32 mouse cellular contexts compared by ENCODE assay signal in the genomic region with DNA sequence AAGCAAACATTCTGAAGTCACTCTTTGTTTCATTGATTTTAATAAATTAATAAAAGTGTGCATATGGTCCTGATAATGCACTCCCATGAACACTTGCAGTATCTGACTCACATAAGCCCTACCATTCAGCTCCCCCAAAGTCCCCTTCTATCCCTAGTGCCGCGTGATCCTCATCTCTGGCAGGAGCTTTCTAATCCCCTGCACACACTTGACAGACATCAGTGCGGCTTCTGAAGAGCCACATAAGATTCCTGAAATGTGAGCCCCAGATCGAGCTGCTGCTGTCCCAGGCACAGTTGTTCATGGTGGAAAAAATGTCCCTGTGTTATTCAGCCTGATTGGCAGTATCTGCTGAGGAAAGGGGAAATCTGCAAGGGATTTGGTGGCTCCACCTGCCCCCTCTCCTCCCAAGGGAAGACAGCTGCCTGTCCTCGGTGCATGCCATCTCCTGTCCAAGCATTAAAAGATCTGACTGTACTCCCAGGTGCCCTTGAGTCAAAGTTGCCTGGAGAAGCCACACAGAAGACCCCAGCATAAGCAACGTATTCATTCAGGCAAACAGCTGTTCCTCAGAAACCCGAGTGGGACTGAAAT. TPM values are rescaled to one million over a fixed set of nuclear protein-coding genes. Genes with fewer than 3 reads are reported as not detected.
DNase-seq lines count a peak whose midpoint lies in the region; ATAC-seq lines count a peak whose summit lies in the region.
"Had no signal": no experiment of that assay in that cellular context is flagged by ENCODE, and none has a peak within 500 bp of the region (broad histone marks: within the 10 kb centered on the region; RNA-seq: fewer than 3 reads in every experiment).

No protein-coding gene starts in this region.

- WGBS in embryonic facial prominence, embryonic 14.5 days = 54% methylated on average over 7 of the region's 7 CpGs
- WGBS in embryonic facial prominence, embryonic 10.5 days = 78% methylated on average over 7 of the region's 7 CpGs
- 59% methylated on average over 7 of the region's 7 CpGs for WGBS in embryonic facial prominence, embryonic 15.5 days

- peak; percentile 79 for DNase-seq in embryonic facial prominence, embryonic 14.5 days (ENCODE audit: low spot score)
- DNase-seq in embryonic facial prominence, embryonic 10.5 days (ENCODE audit: low spot score) = no peak
- peak; percentile 18 for DNase-seq in gastrocnemius, postnatal 25 days
- DNase-seq in skeletal muscle tissue, adult 2 months (ENCODE audit: low read depth, low spot score) = peak; percentile 13
- no peak for DNase-seq in adrenal gland, adult 2 months
- no peak for DNase-seq in lung, postnatal 4 days
- DNase-seq: adrenal gland, postnatal 10 days; cerebellum, adult 11 months; cerebellum, adult 9-10 months; embryo, embryonic 11 days; forebrain, postnatal 0 days; kidney, adult 18-20 months; kidney, postnatal 36 days; layer of hippocampus, postnatal 36 days; liver; lung, embryonic 14.5 days; lung, postnatal 14 days had no signal

- H3K4me1 ChIP-seq in embryonic facial prominence, embryonic 14.5 days (ENCODE audit: control insufficient read depth, insufficient read depth, low read length) = no peaks in the 10 kb centered on the region
- H3K4me1 ChIP-seq in embryonic facial prominence, embryonic 10.5 days = no peaks in the 10 kb centered on the region
- no peaks in the 10 kb centered on the region for H3K4me1 ChIP-seq in embryonic facial prominence, embryonic 15.5 days
- H3K4me1 ChIP-seq: embryonic facial prominence, embryonic 13.5 days; forebrain, embryonic 12.5 days; heart, embryonic 15.5 days; liver, embryonic 15.5 days; neural tube, embryonic 13.5 days; stomach, embryonic 15.5 days had no signal

- peak; percentile 78 for ATAC-seq in embryonic facial prominence, embryonic 14.5 days (ENCODE audit: low read depth)
- ATAC-seq in embryonic facial prominence, embryonic 15.5 days (ENCODE audit: insufficient number of reproducible peaks, low FRiP score, low TSS enrichment, low read depth) = peak; percentile 67
- ATAC-seq: forebrain, postnatal 0 days; hindbrain, embryonic 16.5 days had no signal

- H3K27me3 ChIP-seq in embryonic facial prominence, embryonic 14.5 days (replicated peaks; ENCODE audit: control insufficient read depth, insufficient read depth, low read length) = no peaks in the 10 kb centered on the region
- H3K27me3 ChIP-seq in embryonic facial prominence, embryonic 10.5 days (replicated peaks; ENCODE audit: low read depth, poor library complexity, severe bottlenecking) = no peaks in the 10 kb centered on the region
- no peaks in the 10 kb centered on the region for H3K27me3 ChIP-seq in embryonic facial prominence, embryonic 15.5 days
- H3K27me3 ChIP-seq: embryonic facial prominence, embryonic 13.5 days; forebrain, embryonic 12.5 days; heart, embryonic 15.5 days; liver, embryonic 15.5 days; neural tube, embryonic 13.5 days; stomach, embryonic 15.5 days had no signal

- no peaks in the 10 kb centered on the region for H3K9me3 ChIP-seq in embryonic facial prominence, embryonic 14.5 days (ENCODE audit: control insufficient read depth, low read length)
- no peaks in the 10 kb centered on the region for H3K9me3 ChIP-seq in embryonic facial prominence, embryonic 10.5 days
- H3K9me3 ChIP-seq in embryonic facial prominence, embryonic 15.5 days (replicated peaks) = no peaks in the 10 kb centered on the region
- H3K9me3 ChIP-seq: forebrain, embryonic 12.5 days; G1E; heart, embryonic 15.5 days; liver, embryonic 15.5 days; neural tube, embryonic 13.5 days; stomach, embryonic 15.5 days had no signal

- H3K4me2 ChIP-seq in embryonic facial prominence, embryonic 14.5 days (ENCODE audit: low read depth, low read length) = no peak overlapping the region
- no peak overlapping the region for H3K4me2 ChIP-seq in embryonic facial prominence, embryonic 15.5 days (replicated peaks)
- H3K4me2 ChIP-seq: embryonic facial prominence, embryonic 13.5 days; forebrain, embryonic 12.5 days; heart, embryonic 15.5 days; liver, embryonic 15.5 days; lung, embryonic 14.5 days; midbrain, embryonic 11.5 days; neural tube, embryonic 13.5 days; stomach, embryonic 15.5 days had no signal

- no peak overlapping the region for H3K27ac ChIP-seq in embryonic facial prominence, embryonic 14.5 days (replicated peaks; ENCODE audit: low read depth, low read length)
- H3K27ac ChIP-seq in embryonic facial prominence, embryonic 10.5 days (replicated peaks) = no peak overlapping the region
- no peak overlapping the region for H3K27ac ChIP-seq in embryonic facial prominence, embryonic 15.5 days (replicated peaks)
- H3K27ac ChIP-seq: embryonic facial prominence, embryonic 13.5 days; forebrain, embryonic 12.5 days; heart, embryonic 15.5 days; layer of hippocampus, adult 2 months; liver, embryonic 15.5 days; neural tube, embryonic 13.5 days; stomach, embryonic 15.5 days had no signal

- H3K9ac ChIP-seq in embryonic facial prominence, embryonic 14.5 days (ENCODE audit: low read depth, low read length) = no peak overlapping the region
- H3K9ac ChIP-seq in embryonic facial prominence, embryonic 15.5 days = no peak overlapping the region
- H3K9ac ChIP-seq: embryonic facial prominence, embryonic 13.5 days; forebrain, embryonic 12.5 days; forebrain, postnatal 0 days; heart, embryonic 15.5 days; liver, embryonic 15.5 days; lung, embryonic 14.5 days; neural tube, embryonic 13.5 days; stomach, embryonic 15.5 days had no signal

- H3K36me3 ChIP-seq in embryonic facial prominence, embryonic 14.5 days (ENCODE audit: control insufficient read depth, insufficient read depth, low read length) = no peaks in the 10 kb centered on the region
- H3K36me3 ChIP-seq in embryonic facial prominence, embryonic 10.5 days (replicated peaks) = no peaks in the 10 kb centered on the region
- no peaks in the 10 kb centered on the region for H3K36me3 ChIP-seq in embryonic facial prominence, embryonic 15.5 days
- H3K36me3 ChIP-seq: embryonic facial prominence, embryonic 13.5 days; forebrain, embryonic 12.5 days; G1E; heart, embryonic 15.5 days; liver, embryonic 15.5 days; neural tube, embryonic 13.5 days; stomach, embryonic 15.5 days had no signal

- H3K4me3 ChIP-seq in embryonic facial prominence, embryonic 14.5 days (ENCODE audit: low read depth, low read length) = no peak overlapping the region
- H3K4me3 ChIP-seq in embryonic facial prominence, embryonic 10.5 days = no peak overlapping the region
- H3K4me3 ChIP-seq in embryonic facial prominence, embryonic 15.5 days (replicated peaks) = no peak overlapping the region
- H3K4me3 ChIP-seq: embryonic facial prominence, embryonic 13.5 days; forebrain, embryonic 12.5 days; heart, embryonic 15.5 days; layer of hippocampus, adult 2 months; liver, embryonic 15.5 days; neural tube, embryonic 13.5 days; stomach, embryonic 15.5 days had no signal

RNA-seq across cellular contexts. Expression of a gene that starts 15.5 kb away (rescaled TPM):
- polyA plus RNA-seq in embryonic facial prominence, embryonic 14.5 days (2014; fragmentation: Nextera tagmentation; extraction: Ambion mirVana) = 0.20 and 0.38 TPM in 2 replicates
- 0.01 TPM in 2 replicates for polyA plus RNA-seq in embryonic facial prominence, embryonic 10.5 days (2016; fragmentation: Nextera tagmentation; extraction: Ambion mirVana)
- 0.03 and 0.09 TPM in 2 replicates for polyA plus RNA-seq in embryonic facial prominence, embryonic 15.5 days (2015; fragmentation: Nextera tagmentation; extraction: Ambion mirVana)
- total RNA-seq in gastrocnemius, postnatal 25 days (2021) = under 1 TPM; 0.10 to 0.13 TPM
- total RNA-seq in adrenal gland, adult 2 months (2021) = under 1 TPM; 0.03 to 0.17 TPM
- polyA plus RNA-seq in adrenal gland, adult 2 months (2012; rRNA removed) = not detected in 2 replicates
- total RNA-seq: granulocyte monocyte progenitor cell, adult 5-6 weeks; heart, postnatal 25 days; layer of hippocampus, postnatal 36 days; megakaryocyte, adult 5-6 weeks had no signal
- polyA plus RNA-seq: embryonic facial prominence, embryonic 13.5 days; G1E; heart, embryonic 15.5 days; midbrain, embryonic 11.5 days; midbrain, postnatal 0 days had no signal

Comparison
In these comparisons a context has a peak if more than half of its experiments do, and no peak if none do; other contexts are left out.
1. DNase-seq: peak in embryonic facial prominence, embryonic 14.5 days (single experiment), gastrocnemius, postnatal 25 days (single experiment) and skeletal muscle tissue, adult 2 months (single experiment); none in embryonic facial prominence, embryonic 10.5 days (single experiment), adrenal gland, adult 2 months (single experiment) and lung, postnatal 4 days (0 of 2).